Mouse (Mus musculus) adrenal gland, adult 2 months (tissue): ENCODE data around the gene Gsk3a. TPM values are rescaled to one million over a fixed set of nuclear protein-coding genes. Genes with fewer than 3 reads are reported as not detected.

Experiments used
- DNase-seq: peaks from one replicate; pipeline ENCODE4 v3.0.0; 2021
- long read RNA-seq: library from polyadenylated mRNA; stranded (forward); transcript quantifications from one replicate; pipeline ENCODE4 v2.0.0, GENCODE M21; 2021
- polyA plus RNA-seq: library from polyadenylated mRNA; depleted of rRNA; stranded (reverse); fragments of >200 nt; gene quantifications from 2 replicates; pipeline ENCODE4 v1.2.3, GENCODE M21; 2012; rRNA removed
- total RNA-seq, 2 experiments: library from RNA; stranded (reverse); gene quantifications; 2 replicates each; pipeline ENCODE4 v1.2.3; 2021

Gsk3a gene
- total RNA-seq = 100 to 1,000 TPM in 1 of 2 experiments, 10 to 100 TPM in 1; 98.9 to 107 TPM
- 121 and 150 TPM in 2 replicates for polyA plus RNA-seq
- long read RNA-seq, transcript Gsk3a-201 (11 exons, 2,260 nt) = major isoform, 73 of 86 reads
- long read RNA-seq, partial matches to known transcripts = 4 of 86 reads
- long read RNA-seq, other reads (novel, unspliced or antisense) = 9 of 86 reads

- peak; percentile 99 for DNase-seq
Observed at GRCm38 (mm10) chr7:25237249-25238014, at the start of gene Gsk3a. Gsk3a (minus strand) TSS chr7:25237851.

- DNase-seq = no peak
Observed at GRCm38 (mm10) chr7:25286989-25287388, 49.3 kb upstream of the Gsk3a start.

- peak; percentile 4 for DNase-seq
Observed at GRCm38 (mm10) chr7:25285511-25286238, 48.0 kb upstream of the Gsk3a start.

GRCm38 (mm10) chr7:25284766-25285165 is 47.1 kb upstream of the Gsk3a start:
- peak; percentile 23 for DNase-seq

GRCm38 (mm10) chr7:25284171-25284570 is 46.5 kb upstream of the Gsk3a start:
- DNase-seq = peak; percentile 13

- DNase-seq = peak; percentile 29
Observed at GRCm38 (mm10) chr7:25283637-25284036, 46.0 kb upstream of the Gsk3a start.

- DNase-seq = peak; percentile 71
Observed at GRCm38 (mm10) chr7:25282731-25283211, 45.1 kb upstream of the Gsk3a start.

- peak; percentile 99 for DNase-seq
Observed at GRCm38 (mm10) chr7:25281734-25282601, 44.3 kb upstream of the Gsk3a start.

GRCm38 (mm10) chr7:25281166-25281733 is 43.6 kb upstream of the Gsk3a start:
- DNase-seq = peak; percentile 19

- DNase-seq = peak; percentile 82
Observed at GRCm38 (mm10) chr7:25279861-25280791, 42.5 kb upstream of the Gsk3a start.

GRCm38 (mm10) chr7:25279076-25279860 is 41.6 kb upstream of the Gsk3a start:
- peak; percentile 93 for DNase-seq

GRCm38 (mm10) chr7:25278341-25279075 is 40.9 kb upstream of the Gsk3a start:
- peak; percentile 90 for DNase-seq

- DNase-seq = no peak
Observed at GRCm38 (mm10) chr7:25277998-25278340, 40.3 kb upstream of the Gsk3a start.

- DNase-seq = no peak
Observed at GRCm38 (mm10) chr7:25277405-25277804, 39.8 kb upstream of the Gsk3a start.

GRCm38 (mm10) chr7:25275555-25276298 is 38.1 kb upstream of the Gsk3a start:
- DNase-seq = no peak

- DNase-seq = no peak
Observed at GRCm38 (mm10) chr7:25274996-25275395, 37.3 kb upstream of the Gsk3a start.

GRCm38 (mm10) chr7:25274571-25274970 is 36.9 kb upstream of the Gsk3a start:
- DNase-seq = no peak
